Mouse (Mus musculus) thymus, postnatal 25 days (tissue): ENCODE measurements around the gene Runx2.

Experiments
- DNase-seq: peaks from one replicate; pipeline ENCODE4 v3.0.0; 2022

Gene Runx2

DNA sequence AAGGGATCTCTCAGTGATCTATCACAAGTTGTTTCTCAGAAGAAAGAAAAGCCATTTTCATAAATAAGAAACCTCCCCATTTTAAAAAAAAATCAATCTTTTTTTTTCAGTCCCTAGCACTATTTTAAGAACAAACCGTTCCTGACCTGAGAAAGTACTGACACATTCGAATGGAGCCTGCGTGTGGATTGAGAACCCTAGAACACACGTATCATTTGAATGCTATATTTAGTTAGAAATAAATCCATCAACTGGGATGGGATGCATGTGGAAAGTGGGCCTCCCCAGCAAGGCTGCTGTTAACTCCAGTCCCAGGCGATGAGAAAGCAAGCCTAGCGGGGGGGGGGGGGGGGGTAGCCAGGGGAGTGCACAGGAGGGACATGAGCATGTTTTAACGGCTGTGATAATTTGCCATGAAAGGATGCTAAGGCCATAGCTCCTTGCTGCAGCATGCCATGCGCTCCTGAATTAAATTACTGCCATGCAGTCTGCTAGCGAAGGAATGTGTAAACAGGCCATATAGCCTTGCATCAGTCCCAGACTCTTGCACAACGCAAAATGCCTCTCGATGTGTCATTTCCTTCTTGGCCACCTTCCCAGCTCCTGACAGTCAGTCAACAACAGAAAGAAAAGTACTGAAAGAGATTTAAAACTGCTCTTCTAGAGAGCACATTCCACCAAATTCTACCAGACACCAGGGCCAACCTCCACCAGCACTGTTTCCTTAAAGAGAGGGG is 104.9 kb downstream of the Runx2 start:
- no peak for DNase-seq

GRCm38 (mm10) chr17:44707956-44708355 is 106.6 kb downstream of the Runx2 start:
- DNase-seq: no peak

DNA sequence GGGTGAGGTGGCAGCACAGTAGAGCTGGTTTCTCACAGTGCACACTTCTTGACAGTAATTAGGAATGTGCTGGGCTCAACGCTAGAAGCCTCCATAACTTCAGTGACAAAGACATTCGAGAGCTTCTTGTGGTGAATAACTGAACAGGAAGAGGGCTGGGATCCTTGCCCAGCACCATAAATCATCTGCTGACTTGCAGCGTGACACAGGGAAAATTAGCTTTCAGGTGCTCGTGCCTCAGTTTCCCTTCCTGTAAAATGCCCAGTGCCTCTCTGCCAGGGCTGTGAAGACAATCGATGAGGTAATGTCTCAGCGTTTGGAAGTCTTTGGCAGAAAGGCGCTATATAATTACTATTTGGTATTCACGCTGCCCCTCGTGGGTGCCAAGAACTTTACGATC is 108.1 kb downstream of the Runx2 start:
- no peak for DNase-seq

GRCm38 (mm10) chr17:44702506-44703298 is 111.9 kb downstream of the Runx2 start:
- peak; percentile 37 for DNase-seq

- DNase-seq: no peak
Measured at GRCm38 (mm10) chr17:44701531-44701930, 113.1 kb downstream of the Runx2 start.

DNA sequence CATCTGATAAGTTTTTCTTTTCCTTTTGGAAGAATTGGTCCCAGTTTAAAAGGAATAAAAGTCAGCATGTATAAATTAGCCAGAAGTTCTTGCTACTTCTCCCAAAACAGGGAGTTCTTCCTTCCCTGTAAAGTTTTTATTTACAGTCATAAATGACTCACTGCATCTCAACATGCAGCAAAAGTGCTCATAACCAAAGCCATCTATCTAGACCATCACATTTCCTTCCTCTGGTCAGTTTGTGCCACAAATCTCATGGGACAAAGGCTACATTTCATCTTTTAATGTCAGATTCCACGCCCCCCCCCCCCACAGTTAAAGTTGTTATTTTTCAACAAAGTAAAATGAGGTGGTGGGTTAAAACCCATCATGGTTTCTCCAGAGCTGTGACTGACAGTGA is 114.3 kb downstream of the Runx2 start:
- DNase-seq: no peak

DNA sequence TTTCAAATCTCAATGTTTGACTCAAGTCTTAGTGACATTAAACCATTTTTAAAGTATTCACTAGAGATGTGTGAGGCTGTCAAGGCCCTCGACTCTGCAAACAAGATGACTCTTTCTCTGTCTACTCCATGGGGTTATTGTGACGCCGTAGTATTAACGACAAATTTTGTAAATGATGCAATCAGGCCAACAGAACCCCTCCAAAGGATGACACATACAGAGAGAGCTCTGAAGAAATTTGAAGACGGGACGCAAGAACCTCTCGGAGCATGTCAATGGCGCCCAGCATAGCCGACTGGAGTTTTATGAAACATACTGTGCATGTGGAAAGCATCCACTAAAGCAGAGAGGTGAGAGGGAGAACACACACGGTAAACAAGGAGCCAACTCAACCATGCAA is 117.5 kb downstream of the Runx2 start:
- no peak for DNase-seq

- no peak for DNase-seq
Measured at GRCm38 (mm10) chr17:44693552-44693951, 121.0 kb downstream of the Runx2 start.

DNA sequence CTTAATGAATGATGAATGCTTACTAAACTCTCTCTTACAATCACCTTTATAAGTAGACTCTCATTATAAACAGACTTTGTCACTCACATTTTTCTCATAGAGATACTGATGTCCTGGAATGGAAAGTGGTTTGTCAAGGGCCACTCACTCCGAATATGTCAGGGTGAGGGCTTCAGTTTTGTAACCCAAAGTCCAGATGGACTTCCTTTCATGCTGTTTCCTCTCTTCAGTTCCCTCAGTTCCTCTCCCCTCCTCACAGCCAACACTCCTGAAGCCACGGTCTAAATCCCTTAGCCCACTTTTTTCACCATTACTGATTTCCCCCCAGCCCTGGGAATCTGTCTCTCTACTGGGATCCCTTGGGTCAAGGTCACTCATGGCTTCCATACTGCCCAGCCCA is 123.1 kb downstream of the Runx2 start:
- DNase-seq: no peak

GRCm38 (mm10) chr17:44690410-44691035 is 124.1 kb downstream of the Runx2 start:
- DNase-seq: peak; percentile 57

DNA sequence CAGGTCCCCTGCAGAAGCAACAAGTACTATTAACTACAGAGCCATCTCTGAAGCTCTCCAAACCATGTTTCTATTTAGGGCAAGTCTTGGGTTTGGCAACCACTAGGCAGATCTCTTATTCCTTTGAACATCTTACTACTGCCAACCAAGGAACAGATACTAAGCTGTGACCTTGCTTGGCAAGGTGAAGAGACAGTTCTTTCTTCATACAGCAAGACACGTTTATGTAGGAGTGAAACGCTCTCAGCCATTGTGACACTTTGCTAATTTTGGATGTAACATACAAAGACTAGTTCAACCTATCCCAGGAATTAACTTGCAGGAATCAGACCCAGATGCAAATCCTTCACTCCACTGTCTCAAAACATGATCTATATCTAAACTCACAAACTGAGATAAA is 126.3 kb downstream of the Runx2 start:
- no peak for DNase-seq

DNA sequence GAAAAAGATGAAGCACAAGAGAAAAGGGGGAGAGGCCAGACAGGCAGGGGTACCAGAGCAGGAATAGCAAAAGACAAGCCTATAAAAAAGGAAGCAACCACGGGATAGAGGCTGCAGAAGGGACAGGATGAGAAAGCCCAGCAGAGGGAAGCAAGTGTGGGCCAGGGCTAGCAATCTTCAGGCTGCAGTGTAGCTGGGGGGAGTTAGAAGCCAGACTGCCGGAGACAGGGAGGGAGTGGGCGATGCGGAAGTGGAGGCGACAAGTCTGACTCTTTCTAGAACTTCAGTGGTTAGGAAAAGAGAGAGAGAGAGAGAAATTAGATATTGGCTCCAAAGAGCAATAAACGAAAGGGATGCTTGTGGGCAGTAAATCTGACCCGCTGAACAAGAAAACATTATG is 129.1 kb downstream of the Runx2 start:
- no peak for DNase-seq

DNA sequence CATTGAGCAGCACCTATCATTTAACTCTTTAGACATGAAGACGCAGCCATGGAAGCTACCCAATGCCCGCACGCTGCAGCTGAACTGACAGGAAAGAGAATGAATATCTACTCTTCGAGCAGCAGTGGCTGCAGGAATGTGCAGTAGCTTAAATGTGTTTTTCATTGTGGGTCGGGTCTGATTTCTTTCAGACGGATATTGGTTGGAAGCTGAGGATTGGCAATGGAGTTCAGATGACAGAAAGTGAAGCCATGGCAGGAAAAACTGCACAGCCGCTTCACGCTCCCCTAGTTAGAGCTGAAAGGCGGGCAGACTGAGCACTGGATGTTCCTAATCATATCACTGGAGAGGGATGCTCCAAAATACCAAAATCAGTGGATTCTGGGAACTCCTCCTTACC is 131.6 kb downstream of the Runx2 start:
- no peak for DNase-seq

- DNase-seq: no peak
Measured at GRCm38 (mm10) chr17:44677782-44678181, 136.8 kb downstream of the Runx2 start.

DNA sequence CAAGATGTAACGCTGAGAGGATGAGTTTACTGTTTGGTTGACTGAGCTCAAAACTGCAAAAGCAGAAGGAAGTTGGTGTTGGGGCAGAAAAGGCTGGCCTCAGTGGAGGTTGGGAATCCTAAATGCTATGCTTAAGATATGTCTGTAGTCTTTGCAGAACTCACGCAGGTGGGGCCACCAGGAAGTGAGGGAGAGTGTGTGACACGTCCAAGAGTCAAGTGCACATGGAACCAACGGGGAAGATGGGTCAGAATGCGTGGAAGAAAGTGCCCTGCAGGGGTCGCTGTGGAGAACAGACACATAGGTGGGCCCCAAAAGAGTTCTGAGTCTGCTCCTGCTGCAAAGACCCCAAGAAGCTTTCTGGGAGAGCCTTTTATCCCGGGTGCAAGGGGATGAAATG is 141.8 kb downstream of the Runx2 start:
- peak; percentile 76 for DNase-seq

GRCm38 (mm10) chr17:44671946-44672692 is 142.5 kb downstream of the Runx2 start:
- DNase-seq: peak; percentile 42

DNA sequence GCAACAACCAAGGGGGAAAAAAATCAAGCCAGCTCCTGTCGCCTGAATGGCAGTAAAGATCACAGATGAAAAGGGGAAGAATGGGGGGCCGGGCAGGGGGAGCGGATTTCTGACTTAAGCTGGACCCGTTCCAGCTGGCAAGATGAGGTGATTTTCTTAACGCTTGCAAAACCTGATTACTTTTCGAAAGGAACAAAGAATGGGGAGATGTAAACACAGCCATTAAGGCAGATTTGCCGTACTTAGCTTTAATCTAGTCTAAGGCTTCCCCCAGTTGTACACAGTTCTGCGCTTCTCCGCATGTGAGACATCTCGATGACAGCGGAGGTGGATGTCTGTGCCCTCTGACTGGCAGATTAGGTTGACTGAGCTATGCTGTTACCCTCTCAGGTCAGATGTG is 144.6 kb downstream of the Runx2 start:
- no peak for DNase-seq

- DNase-seq: no peak
Measured at GRCm38 (mm10) chr17:44667346-44667745, 147.3 kb downstream of the Runx2 start.

DNA sequence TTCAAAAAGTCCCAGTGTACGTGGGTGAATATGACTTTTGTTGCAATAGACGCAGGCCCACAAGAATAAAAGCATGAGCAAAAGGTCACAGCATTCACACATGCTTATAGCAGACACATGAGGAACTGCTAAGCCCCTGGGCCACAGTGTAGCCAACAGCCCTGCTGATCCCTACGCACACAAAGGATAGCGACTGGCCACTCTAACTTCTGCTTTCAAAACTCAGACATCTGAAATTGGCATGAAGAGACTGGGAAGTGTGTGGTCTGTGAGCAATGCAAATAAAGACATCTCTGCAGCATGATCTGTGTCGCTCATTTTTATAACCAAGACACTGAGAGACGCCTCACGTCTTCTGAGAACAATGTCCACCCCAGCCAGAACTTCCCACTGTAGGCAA is 150.7 kb downstream of the Runx2 start:
- no peak for DNase-seq

DNA sequence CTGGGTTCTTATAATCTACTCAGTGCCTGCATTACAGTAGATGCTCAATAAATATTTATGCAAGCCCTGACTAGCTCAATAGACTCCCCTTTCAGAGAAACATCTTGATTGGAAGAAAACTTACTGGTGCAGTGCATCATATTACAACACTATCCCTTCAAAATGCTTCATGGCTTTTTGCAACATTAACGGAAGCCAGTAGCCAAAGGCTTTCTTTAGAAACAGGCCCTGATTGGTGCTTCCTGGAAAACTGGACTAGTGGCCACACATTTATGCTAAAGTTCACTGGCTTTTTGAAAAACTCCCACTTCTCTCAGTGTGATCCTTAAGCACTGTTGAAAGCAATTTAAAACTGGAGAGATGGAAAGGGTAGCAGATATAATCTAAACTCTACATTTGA is 151.4 kb downstream of the Runx2 start:
- DNase-seq: no peak

- DNase-seq: peak; percentile 33
Measured at GRCm38 (mm10) chr17:44662080-44662706, 152.4 kb downstream of the Runx2 start.

DNA sequence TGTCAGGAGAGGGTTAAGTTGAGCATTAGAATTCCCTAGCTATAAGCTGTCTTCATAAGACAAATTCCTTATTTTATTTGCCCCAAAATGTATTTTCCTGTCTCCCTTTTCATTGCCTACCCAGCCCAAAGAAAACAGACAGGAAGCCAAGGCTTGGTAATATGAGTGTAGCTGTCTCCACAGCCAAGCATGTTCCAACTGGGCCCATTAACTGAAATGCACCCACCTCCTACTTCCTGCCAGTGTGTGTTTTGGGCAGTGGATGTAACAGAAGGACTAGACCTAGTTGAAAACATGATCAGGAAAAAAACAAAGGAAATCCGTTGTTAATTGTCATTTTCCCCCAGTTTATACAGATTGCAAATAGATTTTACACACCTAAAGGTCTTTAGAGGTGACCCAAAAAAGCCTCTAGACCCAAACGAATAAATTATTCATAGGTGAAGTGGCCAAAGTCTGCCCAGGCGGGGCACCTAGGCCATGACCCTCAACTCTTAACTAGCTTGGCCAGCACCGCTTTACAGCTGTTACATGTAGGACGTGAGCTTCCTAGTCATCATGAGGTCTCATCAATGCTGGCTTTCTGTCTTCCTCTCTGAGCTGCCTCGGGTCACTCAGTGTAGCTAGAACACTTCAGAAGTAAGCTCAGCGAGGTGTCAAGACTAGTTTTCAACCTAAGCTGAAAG is 154.3 kb downstream of the Runx2 start:
- no peak for DNase-seq
